8 mouse cellular contexts compared by ENCODE assay signal in genomic region chr7:81788536-81788935, GRCm38 (mm10). TPM values are rescaled to one million over a fixed set of nuclear protein-coding genes. Genes with fewer than 3 reads are reported as not detected.
DNase-seq lines count a peak whose midpoint lies in the region; ATAC-seq and TF ChIP-seq lines count a peak whose summit lies in the region.

No protein-coding gene starts in this region.

- H3K4me1 ChIP-seq in heart, embryonic 11.5 days (ENCODE audit: control insufficient read depth, insufficient read depth, low read length), result peaks cover 10% of the 10 kb centered on the region; the same call in 1 of the 2 replicates
- peaks cover 25% of the 10 kb centered on the region for H3K4me1 ChIP-seq in G1E (ENCODE audit: insufficient read depth, low read depth, low read length)
- H3K4me1 ChIP-seq in heart, embryonic 14.5 days (ENCODE audit: control insufficient read depth in 2 of 2, insufficient read depth in 2 of 2, low read length in 2 of 2), result peaks cover 2 to 10% of the 10 kb centered on the region in 2 experiments
- H3K4me1 ChIP-seq in limb, embryonic 15.5 days, result peaks cover 11% of the 10 kb centered on the region; the same call in 1 of the 2 replicates
- H3K4me1 ChIP-seq in olfactory bulb, adult 2 months (ENCODE audit: control insufficient read depth, insufficient read depth, low read length), result no peaks in the 10 kb centered on the region

- no peak for ATAC-seq in heart, embryonic 11.5 days (replicated peaks; ENCODE audit: insufficient number of reproducible peaks, low FRiP score, low TSS enrichment)
- ATAC-seq in G1E (ENCODE audit: extremely low read depth, insufficient number of reproducible peaks, low FRiP score, poor library complexity, severe bottlenecking), result no peak
- ATAC-seq in heart, embryonic 14.5 days (ENCODE audit: insufficient number of reproducible peaks, insufficient read depth, low FRiP score, low read depth), result no peak
- ATAC-seq in limb, embryonic 15.5 days (ENCODE audit: insufficient number of reproducible peaks, low FRiP score, low TSS enrichment, low read depth), result no peak

- no peak for TF ChIP-seq POLR2A in olfactory bulb, adult 2 months (IDR thresholded peaks at IDR 0.05; ENCODE audit: insufficient read depth, low read depth, low read length)

- no peak for TF ChIP-seq CTCF in G1E (IDR thresholded peaks at IDR 0.05; ENCODE audit: low read depth, low read length)
- TF ChIP-seq CTCF in olfactory bulb, adult 2 months (IDR thresholded peaks at IDR 0.05; ENCODE audit: insufficient read depth, low read depth, low read length), result no peak

- peak overlapping the region; percentile 98 for H3K27ac ChIP-seq in heart, embryonic 11.5 days (ENCODE audit: low read depth, low read length)
- peak overlapping the region; percentile 93 to 95 for H3K27ac ChIP-seq in heart, embryonic 14.5 days (replicated peaks in 1 of 2; ENCODE audit: control insufficient read depth in 1 of 2, insufficient read depth in 1 of 2, low read depth in 2 of 2, low read length in 2 of 2)
- H3K27ac ChIP-seq in limb, embryonic 15.5 days, result peak overlapping the region; percentile 98
- peak overlapping the region; percentile 91 for H3K27ac ChIP-seq in olfactory bulb, adult 2 months (ENCODE audit: insufficient read depth, low read depth, low read length)

- no peaks in the 10 kb centered on the region for H3K36me3 ChIP-seq in heart, embryonic 11.5 days (ENCODE audit: control insufficient read depth, insufficient read depth, low read length)
- H3K36me3 ChIP-seq in G1E (replicated peaks), result peaks cover 40% of the 10 kb centered on the region
- H3K36me3 ChIP-seq in heart, embryonic 14.5 days (ENCODE audit: control insufficient read depth, insufficient read depth, low read length), result peaks cover 35% of the 10 kb centered on the region
- peaks cover 15% of the 10 kb centered on the region for H3K36me3 ChIP-seq in limb, embryonic 15.5 days

- H3K9me3 ChIP-seq in heart, embryonic 11.5 days (replicated peaks; ENCODE audit: control insufficient read depth, low read length), result no peaks in the 10 kb centered on the region
- H3K9me3 ChIP-seq in G1E (replicated peaks), result no peaks in the 10 kb centered on the region
- no peaks in the 10 kb centered on the region for H3K9me3 ChIP-seq in heart, embryonic 14.5 days (ENCODE audit: control insufficient read depth, low read length)
- H3K9me3 ChIP-seq in limb, embryonic 15.5 days, result no peaks in the 10 kb centered on the region

- 7% methylated on average over 5 of the region's 5 CpGs for WGBS in heart, embryonic 11.5 days (ENCODE audit: insufficient replicate concordance)
- 5% methylated on average over 5 of the region's 5 CpGs for WGBS in heart, embryonic 14.5 days
- 1% methylated on average over 5 of the region's 5 CpGs for WGBS in limb, embryonic 15.5 days
- WGBS in olfactory bulb, adult 2 months, result 2% methylated on average over 5 of the region's 5 CpGs

- H3K4me3 ChIP-seq in heart, embryonic 11.5 days (ENCODE audit: low read depth, low read length), result peak overlapping the region; percentile 71
- H3K4me3 ChIP-seq in G1E (ENCODE audit: low read depth, low read length), result peak overlapping the region; percentile 80
- peak overlapping the region; percentile 55 to 60 for H3K4me3 ChIP-seq in heart, embryonic 14.5 days (ENCODE audit: control insufficient read depth in 1 of 2, insufficient read depth in 1 of 2, low read depth in 1 of 2, low read length in 2 of 2)
- peak overlapping the region; percentile 64 for H3K4me3 ChIP-seq in limb, embryonic 15.5 days
- no peak overlapping the region for H3K4me3 ChIP-seq in olfactory bulb, adult 2 months (ENCODE audit: insufficient read depth, low read depth, low read length)

- H3K4me2 ChIP-seq in heart, embryonic 11.5 days, result peak overlapping the region; percentile 88
- H3K4me2 ChIP-seq in heart, embryonic 14.5 days (ENCODE audit: low read length), result peak overlapping the region; percentile 88
- peak overlapping the region; percentile 69 for H3K4me2 ChIP-seq in limb, embryonic 15.5 days

- H3K27me3 ChIP-seq in heart, embryonic 11.5 days (ENCODE audit: control insufficient read depth, insufficient read depth, low read length), result no peaks in the 10 kb centered on the region
- no peaks in the 10 kb centered on the region for H3K27me3 ChIP-seq in G1E (ENCODE audit: insufficient read depth, low read length)
- no peaks in the 10 kb centered on the region for H3K27me3 ChIP-seq in heart, embryonic 14.5 days (ENCODE audit: control insufficient read depth, insufficient read depth, low read length)
- no peaks in the 10 kb centered on the region for H3K27me3 ChIP-seq in limb, embryonic 15.5 days

- peak overlapping the region; percentile 83 for H3K9ac ChIP-seq in heart, embryonic 11.5 days (ENCODE audit: low read depth, low read length)
- peak overlapping the region; percentile 81 for H3K9ac ChIP-seq in heart, embryonic 14.5 days (ENCODE audit: low read length)
- H3K9ac ChIP-seq in limb, embryonic 15.5 days, result peak overlapping the region; percentile 76; the same call in 1 of the 2 replicates

- no peak for DNase-seq in heart, postnatal 4 days
- peak; percentile 16 for DNase-seq in G1E (ENCODE audit: low spot score)
- peak; percentile 41 to 62 for DNase-seq in cerebellum, postnatal 14 days
- no peak for DNase-seq in ovary, postnatal 14 days (ENCODE audit: low spot score)

RNA-seq across cellular contexts. Expression of gene 3110040N11Rik, which starts 0.7 kb away (rescaled TPM):
- 40.5 and 42.0 TPM in 2 replicates for polyA plus RNA-seq in heart, embryonic 11.5 days (2014; fragmentation: Nextera tagmentation; extraction: Ambion mirVana)
- 10 to 100 TPM; 25.4 to 28.0 TPM for total RNA-seq in heart, postnatal 4 days (2021)
- 27.5 and 37.4 TPM in 2 replicates for total RNA-seq in G1E (2014; fragmentation: Nextera tagmentation)
- 61.7 and 71.2 TPM in 2 replicates for total RNA-seq in G1E (2017)
- 20.8 and 23.6 TPM in 2 replicates for polyA plus RNA-seq in G1E (2012)
- polyA plus RNA-seq in heart, embryonic 14.5 days (2014; fragmentation: Nextera tagmentation; extraction: Ambion mirVana), result 33.9 and 40.5 TPM in 2 replicates
- 57.0 and 64.8 TPM in 2 replicates for polyA plus RNA-seq in limb, embryonic 15.5 days (2015; fragmentation: Nextera tagmentation; extraction: Ambion mirVana)
- polyA plus RNA-seq in olfactory bulb, adult 2 months (2012; ENCODE audit: insufficient read depth, insufficient read length, low replicate concordance, missing spikeins), result not detected in 2 replicates

RNA-seq across cellular contexts. Expression of gene Ramac, which starts 25.8 kb away (rescaled TPM):
- 78.3 and 91.3 TPM in 2 replicates for polyA plus RNA-seq in heart, embryonic 11.5 days (2014; fragmentation: Nextera tagmentation; extraction: Ambion mirVana)
- total RNA-seq in heart, postnatal 4 days (2021), result 10 to 100 TPM; 28.6 to 32.2 TPM
- total RNA-seq in G1E (2014; fragmentation: Nextera tagmentation) (41.5 and 47.5 TPM in 2 replicates), G1E (2017) (99.7 and 111 TPM in 2 replicates)
- 19.8 and 29.4 TPM in 2 replicates for polyA plus RNA-seq in G1E (2012)
- polyA plus RNA-seq in heart, embryonic 14.5 days (2014; fragmentation: Nextera tagmentation; extraction: Ambion mirVana), result 75.8 and 86.9 TPM in 2 replicates
- 103 and 112 TPM in 2 replicates for polyA plus RNA-seq in limb, embryonic 15.5 days (2015; fragmentation: Nextera tagmentation; extraction: Ambion mirVana)
- polyA plus RNA-seq in olfactory bulb, adult 2 months (2012; ENCODE audit: insufficient read depth, insufficient read length, low replicate concordance, missing spikeins), result not detected in 2 replicates

RNA-seq across cellular contexts. Expression of gene Btbd1, which starts 40.7 kb away (rescaled TPM):
- polyA plus RNA-seq in heart, embryonic 11.5 days (2014; fragmentation: Nextera tagmentation; extraction: Ambion mirVana), result 94.0 and 94.8 TPM in 2 replicates
- total RNA-seq in heart, postnatal 4 days (2021), result 100 to 1,000 TPM; 128 to 133 TPM
- total RNA-seq in G1E (2014; fragmentation: Nextera tagmentation), result 74.6 and 91.0 TPM in 2 replicates
- 91.8 and 102 TPM in 2 replicates for total RNA-seq in G1E (2017)
- polyA plus RNA-seq in G1E (2012), result 9.2 and 10.7 TPM in 2 replicates
- 126 and 130 TPM in 2 replicates for polyA plus RNA-seq in heart, embryonic 14.5 days (2014; fragmentation: Nextera tagmentation; extraction: Ambion mirVana)
- 55.0 and 61.9 TPM in 2 replicates for polyA plus RNA-seq in limb, embryonic 15.5 days (2015; fragmentation: Nextera tagmentation; extraction: Ambion mirVana)
- 204 and 340 TPM in 2 replicates for polyA plus RNA-seq in olfactory bulb, adult 2 months (2012; ENCODE audit: insufficient read depth, insufficient read length, low replicate concordance, missing spikeins)

Comparison
In these comparisons a context has a peak if more than half of its experiments do, and no peak if none do; other contexts are left out.
1. DNase-seq: peak in G1E (single experiment) and cerebellum, postnatal 14 days (2 of 2); none in heart, postnatal 4 days (single experiment) and ovary, postnatal 14 days (single experiment).
2. RNA of gene 3110040N11Rik, which starts 0.7 kb away (polyA plus RNA-seq): 57.0 to 64.8 TPM in limb, embryonic 15.5 days, 40.5 to 42.0 TPM in heart, embryonic 11.5 days, 33.9 to 40.5 TPM in heart, embryonic 14.5 days and 20.8 to 23.6 TPM in G1E; not detected in olfactory bulb, adult 2 months; every median in the first group is over 10 times any median in the second.
3. Peak in every context shown above with its lines, with median percentiles within 50 percentile points of each other: H3K27ac ChIP-seq, H3K4me2 ChIP-seq and H3K9ac ChIP-seq.